Mouse (Mus musculus): ENCODE data around the gene Pik3cd.
"Not testable (repeated sequence)": the region's sequence is repeated elsewhere in the genome, so short reads cannot be mapped to it uniquely, and the experiment has no call there.

Gene Pik3cd

GRCm38 (mm10) chr4:149650493-149651193 lies 51.7 kb downstream of the Pik3cd start:
- peak; percentile 85 for DNase-seq (ENCODE audit: low spot score)

GRCm38 (mm10) chr4:149648031-149648805 lies 54.2 kb downstream of the Pik3cd start:
- DNase-seq (ENCODE audit: low spot score): no peak

GRCm38 (mm10) chr4:149645761-149646160 lies 56.6 kb downstream of the Pik3cd start:
- DNase-seq (ENCODE audit: low spot score): no peak

GRCm38 (mm10) chr4:149641956-149642355 lies 60.4 kb downstream of the Pik3cd start:
- no peak for DNase-seq (ENCODE audit: low spot score)

GRCm38 (mm10) chr4:149641400-149641799 lies 61.0 kb downstream of the Pik3cd start:
- no peak for DNase-seq (ENCODE audit: low spot score)

GRCm38 (mm10) chr4:149640831-149641230 lies 61.5 kb downstream of the Pik3cd start:
- no peak for DNase-seq (ENCODE audit: low spot score)

- DNase-seq (ENCODE audit: low spot score): no peak
Observed at GRCm38 (mm10) chr4:149637942-149638341, 64.4 kb downstream of the Pik3cd start.

- DNase-seq (ENCODE audit: low spot score): no peak
Observed at GRCm38 (mm10) chr4:149635915-149636415, 66.4 kb downstream of the Pik3cd start.

- DNase-seq (ENCODE audit: low spot score): no peak
Observed at GRCm38 (mm10) chr4:149634966-149635365, 67.4 kb downstream of the Pik3cd start.

GRCm38 (mm10) chr4:149634157-149634556 lies 68.2 kb downstream of the Pik3cd start:
- no peak for DNase-seq (ENCODE audit: low spot score)

- no peak for DNase-seq (ENCODE audit: low spot score)
Observed at GRCm38 (mm10) chr4:149632670-149633307, 69.6 kb downstream of the Pik3cd start.

- no peak for DNase-seq (ENCODE audit: low spot score)
Observed at GRCm38 (mm10) chr4:149628810-149629209, 73.6 kb downstream of the Pik3cd start.

- peak; percentile 66 for DNase-seq (ENCODE audit: low spot score)
Observed at GRCm38 (mm10) chr4:149628372-149628771, 74.0 kb downstream of the Pik3cd start.

GRCm38 (mm10) chr4:149626809-149627208 lies 75.6 kb downstream of the Pik3cd start:
- no peak for DNase-seq (ENCODE audit: low spot score)

GRCm38 (mm10) chr4:149623711-149624110 lies 78.7 kb downstream of the Pik3cd start:
- DNase-seq (ENCODE audit: low spot score): no peak

GRCm38 (mm10) chr4:149621286-149621685 lies 81.1 kb downstream of the Pik3cd start:
- no peak for DNase-seq (ENCODE audit: low spot score)

- DNase-seq (ENCODE audit: low spot score): no peak
Observed at GRCm38 (mm10) chr4:149619988-149620387, 82.4 kb downstream of the Pik3cd start.

GRCm38 (mm10) chr4:149616999-149617398 lies 85.4 kb downstream of the Pik3cd start:
- not testable (repeated sequence) for DNase-seq (ENCODE audit: low spot score)

GRCm38 (mm10) chr4:149614869-149615268 lies 87.5 kb downstream of the Pik3cd start:
- DNase-seq (ENCODE audit: low spot score): no peak

GRCm38 (mm10) chr4:149613497-149613896 lies 88.9 kb downstream of the Pik3cd start:
- not testable (repeated sequence) for DNase-seq (ENCODE audit: low spot score)

- DNase-seq (ENCODE audit: low spot score): peak; percentile 84
Observed at GRCm38 (mm10) chr4:149611376-149612044, 90.9 kb downstream of the Pik3cd start.
